13 mouse cellular contexts compared by ENCODE assay signal in genomic region chr4:105860930-105861653, GRCm38 (mm10).
DNase-seq lines count a peak whose midpoint lies in the region; ATAC-seq and TF ChIP-seq lines count a peak whose summit lies in the region.
"Had no signal": no experiment of that assay in that cellular context is flagged by ENCODE, and none has a peak within 500 bp of the region (broad histone marks: within the 10 kb centered on the region; RNA-seq: fewer than 3 reads in every experiment).

No protein-coding gene starts in this region.

- peaks cover 22% of the 10 kb centered on the region; the same call in 1 of the 2 replicates for H3K4me1 ChIP-seq in forebrain, embryonic 10.5 days
- no peaks in the 10 kb centered on the region for H3K4me1 ChIP-seq in forebrain, embryonic 14.5 days (ENCODE audit: control insufficient read depth, insufficient read depth, low read length)
- no peaks in the 10 kb centered on the region for H3K4me1 ChIP-seq in liver, postnatal 0 days (ENCODE audit: insufficient read depth)
- no peaks in the 10 kb centered on the region for H3K4me1 ChIP-seq in lung, postnatal 0 days (ENCODE audit: insufficient read depth, low read depth, low read length)

- no peak for TF ChIP-seq CTCF in liver, postnatal 0 days (IDR thresholded peaks at IDR 0.05; ENCODE audit: low read depth)
- no peak for TF ChIP-seq CTCF in lung, postnatal 0 days (IDR thresholded peaks at IDR 0.05)

- no peaks in the 10 kb centered on the region for H3K36me3 ChIP-seq in forebrain, embryonic 10.5 days (replicated peaks)
- H3K36me3 ChIP-seq in forebrain, embryonic 14.5 days (ENCODE audit: control insufficient read depth, insufficient read depth, low read length) = no peaks in the 10 kb centered on the region
- H3K36me3 ChIP-seq in liver, postnatal 0 days (replicated peaks; ENCODE audit: insufficient read depth, low read length) = no peaks in the 10 kb centered on the region
- H3K36me3 ChIP-seq in lung, postnatal 0 days (ENCODE audit: insufficient read depth, low read length) = no peaks in the 10 kb centered on the region

- peak; percentile 65 for DNase-seq in forebrain, embryonic 10.5 days (ENCODE audit: extremely low spot score, low spot score)
- DNase-seq in forebrain, embryonic 14.5 days (ENCODE audit: low spot score) = no peak
- DNase-seq in liver = peak; percentile 8
- DNase-seq in liver, postnatal 0 days = no peak
- DNase-seq in forelimb bud, embryonic 11.5 days (ENCODE audit: low read depth, low spot score) = peak; percentile 96
- DNase-seq in mesoderm, embryonic 11.5 days (ENCODE audit: low read depth, low spot score) = peak; percentile 81
- DNase-seq in heart, postnatal 4 days = no peak
- no peak for DNase-seq in lung, postnatal 0 days (ENCODE audit: low spot score)
- DNase-seq: cerebellum, adult 18-20 months; kidney, adult 18-20 months; thymus, adult 18-20 months had no signal

- no peak overlapping the region for H3K4me2 ChIP-seq in forebrain, embryonic 14.5 days (ENCODE audit: low read length)
- no peak overlapping the region for H3K4me2 ChIP-seq in liver, postnatal 0 days (ENCODE audit: low read depth, low read length)
- H3K4me2 ChIP-seq in lung, postnatal 0 days (replicated peaks; ENCODE audit: low read depth, low read length) = no peak overlapping the region

- no peak for TF ChIP-seq EP300 in liver, postnatal 0 days (IDR thresholded peaks at IDR 0.05; ENCODE audit: low read depth)
- no peak for TF ChIP-seq EP300 in lung, postnatal 0 days (IDR thresholded peaks at IDR 0.05)

- 61% methylated on average over 11 of the region's 11 CpGs for WGBS in forebrain, embryonic 10.5 days
- 80% methylated on average over 11 of the region's 11 CpGs for WGBS in forebrain, embryonic 14.5 days
- 77% methylated on average over 11 of the region's 11 CpGs for WGBS in liver, postnatal 0 days (ENCODE audit: insufficient replicate concordance)
- 61% methylated on average over 11 of the region's 11 CpGs for WGBS in lung, postnatal 0 days

- no peaks in the 10 kb centered on the region for H3K27me3 ChIP-seq in forebrain, embryonic 10.5 days (ENCODE audit: poor library complexity, severe bottlenecking)
- H3K27me3 ChIP-seq in forebrain, embryonic 14.5 days (replicated peaks; ENCODE audit: control insufficient read depth, insufficient read depth, low read length) = no peaks in the 10 kb centered on the region
- no peaks in the 10 kb centered on the region for H3K27me3 ChIP-seq in liver, postnatal 0 days (ENCODE audit: insufficient read depth, low read length)
- H3K27me3 ChIP-seq in lung, postnatal 0 days (replicated peaks; ENCODE audit: insufficient read depth, low read length) = no peaks in the 10 kb centered on the region

- peak overlapping the region; percentile 40; the same call in 1 of the 2 replicates for H3K27ac ChIP-seq in forebrain, embryonic 10.5 days
- no peak overlapping the region for H3K27ac ChIP-seq in forebrain, embryonic 14.5 days (ENCODE audit: low read depth, low read length)
- no peak overlapping the region for H3K27ac ChIP-seq in liver, postnatal 0 days (ENCODE audit: low read depth)
- no peak overlapping the region for H3K27ac ChIP-seq in lung, postnatal 0 days (ENCODE audit: low read length)
- H3K27ac ChIP-seq: liver, embryonic 14.5 days had no signal

- H3K4me3 ChIP-seq in forebrain, embryonic 10.5 days = no peak overlapping the region
- no peak overlapping the region for H3K4me3 ChIP-seq in forebrain, embryonic 14.5 days (ENCODE audit: low read depth, low read length)
- no peak overlapping the region for H3K4me3 ChIP-seq in liver, postnatal 0 days (ENCODE audit: low read depth, low read length)
- no peak overlapping the region for H3K4me3 ChIP-seq in lung, postnatal 0 days (ENCODE audit: low read depth, low read length)
- H3K4me3 ChIP-seq: erythroblast, embryonic 14.5 days had no signal

- no peak for ATAC-seq in forebrain, embryonic 14.5 days
- no peak for ATAC-seq in liver, postnatal 0 days
- ATAC-seq in lung, postnatal 0 days = no peak

- H3K9me3 ChIP-seq in forebrain, embryonic 10.5 days = no peaks in the 10 kb centered on the region
- H3K9me3 ChIP-seq in forebrain, embryonic 14.5 days (replicated peaks; ENCODE audit: control insufficient read depth, low read length) = no peaks in the 10 kb centered on the region
- H3K9me3 ChIP-seq in liver, postnatal 0 days (ENCODE audit: low read length) = no peaks in the 10 kb centered on the region; the same call in 1 of the 2 replicates
- no peaks in the 10 kb centered on the region for H3K9me3 ChIP-seq in lung, postnatal 0 days (ENCODE audit: low read length)

- no peak overlapping the region for H3K9ac ChIP-seq in forebrain, embryonic 14.5 days (ENCODE audit: low read length)
- H3K9ac ChIP-seq in liver, postnatal 0 days (replicated peaks) = no peak overlapping the region
- H3K9ac ChIP-seq in lung, postnatal 0 days (replicated peaks; ENCODE audit: low read depth) = no peak overlapping the region
- H3K9ac ChIP-seq: liver, embryonic 14.5 days had no signal

Comparison
In these comparisons a context has a peak if more than half of its experiments do, and no peak if none do; other contexts are left out.
1. DNase-seq: peak in forebrain, embryonic 10.5 days (single experiment), liver (single experiment), forelimb bud, embryonic 11.5 days (single experiment) and mesoderm, embryonic 11.5 days (single experiment); none in forebrain, embryonic 14.5 days (single experiment), liver, postnatal 0 days (single experiment), heart, postnatal 4 days (single experiment) and lung, postnatal 0 days (single experiment).